Mouse (Mus musculus) lung, postnatal 0 days (tissue): ENCODE results near the gene Spi1.

Experiments
- CTCF ChIP-seq: IDR thresholded peaks from 2 replicates; pipeline ENCODE4 v1.5.1; 2016; ENCODE audit warnings: antibody characterized with exemption, mild to moderate bottlenecking
- EP300 ChIP-seq: IDR thresholded peaks from 2 replicates; pipeline ENCODE4 v1.6.1; 2016; ENCODE audit warnings: antibody characterized with exemption, mild to moderate bottlenecking, control low read depth

DNA sequence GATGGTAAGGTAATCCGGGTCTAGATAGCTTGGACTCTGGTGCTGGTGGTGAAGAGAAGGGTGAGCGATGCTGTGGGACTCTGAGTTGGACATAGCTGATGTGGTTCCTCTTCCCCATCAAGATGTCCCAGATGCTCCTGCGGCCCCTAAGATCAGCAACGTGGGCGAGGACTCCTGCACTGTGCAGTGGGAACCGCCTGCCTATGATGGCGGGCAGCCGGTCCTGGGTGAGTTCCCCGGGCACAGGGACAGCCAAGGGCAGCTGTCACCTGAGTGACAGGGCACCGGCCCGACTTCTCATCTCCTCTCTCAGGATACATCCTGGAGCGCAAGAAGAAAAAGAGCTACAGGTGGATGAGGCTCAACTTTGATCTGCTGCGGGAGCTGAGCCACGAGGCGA, 49.1 kb downstream of the Spi1 start:
- TF ChIP-seq CTCF (no peak), EP300 (no peak)
